Mouse (Mus musculus) CH12.LX (cell line): ENCODE measurements around the gene Traf3ip2.
A peak's percentile ranks its signal among the peaks of the same experiment; 100 is the strongest.

ENCODE experiments used
- CTCF ChIP-seq, 2 experiments: IDR thresholded peaks in 1 of 2; conservative IDR thresholded peaks in 1 of 2; 2 replicates each; pipeline ENCODE4 v1.5.1; 2011 to 2012; ENCODE audit warnings: low read depth in 2 of 2, low read length in 2 of 2, improper control_type of control experiment in 1 of 2, inconsistent platforms in 1 of 2, mild to moderate bottlenecking in 1 of 2, moderate library complexity in 1 of 2
- E2F4 ChIP-seq: IDR thresholded peaks from 2 replicates; pipeline ENCODE4 v1.6.1; 2011; ENCODE audit warnings: low read depth, low read length, improper control_type of control experiment; ENCODE audit not compliant: insufficient replicate concordance
- ELF1 ChIP-seq: IDR thresholded peaks from 2 replicates; pipeline ENCODE4 v1.6.1; 2014; ENCODE audit warnings: low read depth, mild to moderate bottlenecking, inconsistent platforms, low read length, improper control_type of control experiment
- POLR2A ChIP-seq: IDR thresholded peaks from 2 replicates; pipeline ENCODE4 v1.6.1; 2011; ENCODE audit warnings: low read depth, mild to moderate bottlenecking, improper control_type of control experiment, low read length
- USF1 ChIP-seq: IDR thresholded peaks from 2 replicates; pipeline ENCODE4 v1.6.1; 2014; ENCODE audit warnings: low read depth, mild to moderate bottlenecking, inconsistent platforms, low read length, improper control_type of control experiment

DNA sequence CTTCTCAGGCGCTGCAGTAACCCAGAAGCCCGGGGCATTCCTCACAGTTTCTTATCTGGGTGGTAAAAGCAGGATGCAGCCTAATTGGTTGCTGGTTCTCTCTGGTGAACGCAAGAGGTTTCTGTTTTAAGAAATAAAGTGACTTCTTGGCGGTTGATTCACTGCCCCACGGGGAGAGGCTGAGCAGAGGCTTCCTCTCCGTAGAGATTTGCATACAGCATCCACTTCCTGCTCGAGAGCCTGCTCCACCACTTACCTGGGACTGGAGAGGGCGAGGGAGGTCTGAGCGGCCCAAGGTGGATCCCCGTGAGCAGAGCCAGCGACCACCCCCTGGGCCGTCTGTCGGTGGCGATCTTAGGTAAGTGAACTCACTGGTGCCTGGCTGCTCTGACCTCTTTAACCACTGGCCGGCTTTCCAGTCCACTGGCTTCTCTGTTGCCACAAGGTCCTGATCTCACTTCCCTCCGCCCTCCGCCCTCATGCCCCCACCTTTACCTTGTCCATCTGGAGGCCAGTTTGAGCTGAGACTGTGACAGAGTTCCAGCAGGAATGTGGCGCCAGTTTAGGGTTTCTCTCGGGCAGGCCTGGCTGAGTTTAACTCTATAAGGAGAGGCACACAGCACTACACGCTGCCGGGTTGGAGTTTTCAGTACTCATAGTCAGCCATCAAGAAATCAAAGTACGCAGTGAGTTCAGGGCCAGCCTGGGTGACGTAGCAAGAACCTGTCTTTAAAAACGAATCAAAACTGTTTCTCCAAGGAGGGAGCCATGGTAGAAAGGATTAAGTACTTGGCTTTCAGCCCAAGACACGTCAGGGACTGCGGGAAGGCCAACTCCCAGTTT is 476 bp downstream of the Traf3ip2 start:
- TF ChIP-seq USF1 (no peak), CTCF (conservative IDR thresholded peaks at IDR 0.05 in 1 of 2, IDR thresholded peaks at IDR 0.05 in 1 of 2; ENCODE audit: low read depth in 2 of 2, low read length in 2 of 2) (no peak), E2F4 (no peak), ELF1 (peak; percentile 89), POLR2A (peak; percentile 85)
